Mouse (Mus musculus) neutrophil, adult 83 days (primary cell): ENCODE measurements around the gene Golt1b. TPM values are rescaled to one million over a fixed set of nuclear protein-coding genes. Genes with fewer than 3 reads are reported as not detected.

Experiments
- total RNA-seq, 2 experiments: library from RNA; stranded (reverse); gene quantifications; one replicate each; pipeline ENCODE4 v1.2.4; 2023

The Golt1b gene
- total RNA-seq = 10 to 100 TPM; 11.7 to 17.4 TPM

DNA sequence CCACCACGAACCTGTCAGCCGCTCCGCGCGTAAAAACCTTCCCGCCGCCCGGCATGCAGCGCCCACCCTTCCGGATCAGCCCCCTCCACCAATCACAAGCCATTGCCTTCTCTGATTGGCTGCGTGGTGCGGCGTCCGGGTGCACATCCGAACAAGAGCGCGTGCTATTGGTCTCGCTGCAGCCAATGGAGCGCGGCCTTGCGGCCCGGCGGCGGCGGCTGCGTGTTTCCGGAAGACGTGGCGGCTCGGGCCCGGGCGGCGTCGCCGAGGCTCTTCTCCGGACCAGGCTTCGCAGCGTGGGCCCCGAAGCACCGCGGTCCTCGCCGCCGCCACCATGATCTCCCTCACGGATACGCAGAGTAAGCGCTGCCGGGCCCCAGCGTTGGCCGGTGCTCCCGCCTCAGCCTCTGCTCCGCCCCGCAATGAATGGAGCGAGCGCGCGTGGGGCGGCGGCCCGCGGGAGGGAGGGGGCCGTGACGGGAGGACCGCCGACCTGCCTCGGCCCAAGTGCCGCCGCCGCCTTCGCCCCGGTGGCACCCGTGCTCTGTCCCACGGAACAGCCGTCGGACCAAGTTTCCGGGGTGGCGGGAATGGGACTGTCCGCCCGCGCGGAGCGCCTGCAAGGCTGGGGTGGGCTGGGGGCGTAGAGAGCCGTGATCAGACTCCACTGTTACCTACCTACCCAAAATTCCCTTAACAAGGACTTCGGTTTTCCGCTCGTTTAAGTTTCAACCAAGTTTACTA is at the start of gene Golt1b, which contains the start of gene Recql:
Gene Golt1b (plus strand): TSS at position 211 of the 744 bp plus-strand sequence.
Gene Recql (minus strand): TSS at position 77 of the 744 bp plus-strand sequence.

DNA sequence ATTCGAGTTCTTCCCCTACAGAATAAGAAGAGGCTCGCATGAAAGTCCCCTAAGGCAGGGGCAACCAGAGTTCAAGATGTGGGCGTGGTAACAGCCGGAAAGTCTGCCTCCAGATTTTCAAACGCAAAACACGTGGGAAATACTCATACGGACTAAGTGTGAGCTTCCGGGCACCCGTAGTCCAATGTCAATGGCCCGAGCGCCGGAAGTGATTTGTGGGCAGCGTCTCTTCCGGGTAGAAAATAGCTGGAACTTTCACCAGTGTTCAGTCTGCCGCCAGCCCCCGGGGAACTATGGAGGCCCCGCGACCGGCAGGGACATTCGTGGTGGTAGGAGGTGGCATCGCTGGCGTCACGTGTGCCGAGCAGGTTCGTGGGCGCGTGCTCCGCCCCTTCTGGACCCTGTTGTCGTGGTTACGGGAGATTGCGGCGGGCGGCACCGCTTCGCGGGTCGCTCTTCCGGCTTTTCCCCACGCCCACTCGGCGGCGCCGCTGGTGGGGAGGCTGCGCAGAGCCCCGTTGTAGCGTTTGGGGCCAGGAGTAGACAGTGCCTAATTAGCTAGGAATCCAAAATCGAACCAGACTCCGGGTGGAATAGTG is 41.5 kb upstream of the Golt1b start, which contains the start of gene Pyroxd1:
Gene Pyroxd1 (plus strand): TSS at position 215 of the 599 bp plus-strand sequence.

GRCm38 (mm10) chr6:142412906-142413491 is 26.0 kb downstream of the Golt1b start, which contains the start of gene Spx:
TSS of gene Spx (plus strand) at chr6:142413441.

Other genes starting within 250 kb of the Golt1b start
- 1 to 10 TPM in 1 of 2 experiments, not detected in 1; 1.8 TPM for gene Slco1a6, start 178.7 kb upstream of the Golt1b start, total RNA-seq
- gene Iapp, start 88.8 kb upstream of the Golt1b start, total RNA-seq = not detected
- gene Slco1a5, start 64.2 kb upstream of the Golt1b start, total RNA-seq = not detected
- gene Pyroxd1, start 41.6 kb upstream of the Golt1b start, total RNA-seq = 1 to 10 TPM; 7.0 to 9.5 TPM
- 10 to 100 TPM; 16.1 to 17.5 TPM for gene Recql, start 134 bp upstream of the Golt1b start, total RNA-seq
- gene Spx, start 26.2 kb downstream of the Golt1b start, total RNA-seq = not detected
- gene Gys2, start 85.9 kb downstream of the Golt1b start, total RNA-seq = not detected
- gene Ldhb, start 120.7 kb downstream of the Golt1b start, total RNA-seq = 10 to 100 TPM; 25.2 to 30.6 TPM
- under 1 TPM; 0.18 to 0.24 TPM for gene Kcnj8, start 184.4 kb downstream of the Golt1b start, total RNA-seq